Mouse (Mus musculus) B cell, adult 2 months (primary cell): ENCODE results near the gene 9130019O22Rik.
"Not testable (repeated sequence)": the region's sequence is repeated elsewhere in the genome, so short reads cannot be mapped to it uniquely, and the experiment has no call there.

Experiments used
- DNase-seq, 2 experiments: peaks; one replicate each; pipeline ENCODE4 v3.0.0; 2022

The 9130019O22Rik gene

DNA sequence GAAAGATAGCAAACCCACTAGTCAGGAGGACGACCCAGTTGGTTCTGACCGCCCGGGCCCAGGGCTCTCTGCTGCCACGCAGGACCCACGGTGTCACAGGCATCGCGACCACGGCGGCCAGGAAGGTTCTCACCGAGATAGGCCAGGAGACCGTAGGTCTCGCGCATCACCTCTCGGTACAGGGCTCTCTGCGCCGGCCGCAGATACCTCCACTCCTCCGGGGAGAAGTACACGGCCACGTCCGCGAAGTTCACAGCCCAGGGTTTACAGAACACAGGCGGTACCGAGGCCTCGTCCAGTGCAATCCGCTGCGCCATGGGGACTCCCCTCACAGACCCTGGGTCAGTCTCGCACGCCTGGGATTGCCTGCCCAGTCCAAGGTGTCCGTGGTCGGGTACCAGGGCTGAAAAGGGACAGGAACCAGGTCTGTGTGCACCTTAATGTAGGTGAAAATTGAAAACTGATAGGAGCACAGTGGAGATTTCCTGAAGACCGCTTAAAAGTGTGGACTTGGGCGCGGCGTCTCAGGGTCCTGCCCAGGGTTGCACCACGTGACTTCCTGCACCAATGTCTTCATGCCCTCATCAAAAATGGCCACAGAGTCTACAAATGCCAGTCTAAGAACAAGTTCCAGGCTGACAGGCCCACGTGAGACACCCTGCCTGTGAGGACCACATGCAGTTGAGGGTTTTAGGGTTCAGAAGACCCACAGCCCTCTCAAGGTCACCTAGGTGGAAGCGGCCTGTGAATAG lies at the start of gene 9130019O22Rik:
Gene 9130019O22Rik, minus strand, starts transcription at position 526 of the 752 bp plus-strand sequence.
- peak; percentile 85 to 86 for DNase-seq

DNA sequence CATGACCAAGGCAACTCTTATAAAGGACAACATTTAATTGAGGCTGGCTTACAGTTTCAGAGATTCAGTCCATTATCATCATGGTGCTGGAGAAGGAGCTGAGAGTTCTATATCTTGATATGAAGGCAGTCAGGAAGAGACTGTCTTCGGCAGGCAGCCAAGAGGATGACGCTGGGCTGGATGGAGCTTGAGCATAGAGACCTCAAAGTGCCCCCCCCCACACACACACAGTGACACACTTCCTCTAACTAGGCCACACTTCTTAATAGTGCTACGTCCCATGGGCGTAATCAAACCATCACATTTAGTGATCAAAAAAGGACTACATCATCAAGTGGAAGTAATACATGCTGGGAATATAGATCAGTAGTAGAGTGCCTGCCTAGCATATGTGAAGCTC lies 48.2 kb upstream of the 9130019O22Rik start:
- no peak for DNase-seq

DNA sequence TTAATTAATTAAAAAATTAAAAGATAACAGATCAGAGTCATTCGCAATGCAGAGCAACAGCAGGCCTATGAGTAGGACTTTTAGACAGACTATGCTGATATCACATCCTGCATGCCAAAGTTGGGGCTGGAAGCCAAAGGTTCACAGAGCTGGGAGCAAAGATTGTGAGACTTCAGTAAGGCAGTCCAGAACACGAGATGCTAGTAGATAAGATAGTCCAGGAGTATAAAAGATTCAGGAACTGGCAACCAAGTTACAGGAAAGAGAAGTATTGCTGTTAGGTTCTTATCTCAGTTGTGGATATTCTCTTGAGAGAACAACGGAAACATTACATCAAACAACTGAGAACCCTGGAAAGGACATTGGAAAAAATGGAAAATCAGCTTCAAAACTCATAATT lies 39.4 kb upstream of the 9130019O22Rik start:
- DNase-seq: no peak

DNA sequence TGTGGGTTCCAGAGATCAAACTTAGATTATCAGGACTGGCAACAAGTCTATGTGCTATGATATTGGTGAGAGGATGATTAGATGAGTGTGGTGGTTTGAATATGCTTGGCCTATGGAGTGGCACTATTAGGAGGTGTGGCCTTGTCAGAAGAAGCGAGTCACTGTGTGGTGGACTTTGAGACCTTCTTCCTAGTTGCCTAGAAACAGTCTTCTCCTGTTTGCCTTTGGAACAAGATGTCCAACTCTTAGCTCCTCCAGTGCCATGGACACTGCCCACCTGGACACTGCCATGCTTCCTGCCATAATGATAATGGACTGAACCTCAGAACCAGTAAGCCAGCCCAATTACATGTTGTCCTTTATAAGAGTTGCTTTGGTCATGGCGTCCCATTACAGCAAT lies 38.9 kb upstream of the 9130019O22Rik start:
- DNase-seq: no peak

DNA sequence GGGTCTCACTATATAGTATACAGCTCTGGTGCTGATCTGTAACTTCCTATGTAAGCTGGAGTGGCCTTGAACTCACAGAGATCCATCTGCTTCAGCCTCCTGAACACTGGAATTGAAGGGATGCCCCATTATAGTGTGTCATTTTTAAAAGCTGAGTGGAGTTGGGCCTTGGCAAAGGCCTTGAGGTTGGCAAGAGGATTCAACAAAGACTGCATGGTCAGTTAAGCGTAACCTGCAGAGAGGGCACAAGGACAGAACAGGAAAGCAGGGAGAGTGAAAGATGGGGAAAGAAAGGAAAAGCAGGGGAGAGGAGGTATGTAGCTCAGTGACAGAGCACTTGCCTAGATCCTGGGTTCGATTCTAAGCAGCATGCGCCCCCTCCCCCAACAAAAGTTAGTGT lies 38.3 kb upstream of the 9130019O22Rik start:
- no peak for DNase-seq

DNA sequence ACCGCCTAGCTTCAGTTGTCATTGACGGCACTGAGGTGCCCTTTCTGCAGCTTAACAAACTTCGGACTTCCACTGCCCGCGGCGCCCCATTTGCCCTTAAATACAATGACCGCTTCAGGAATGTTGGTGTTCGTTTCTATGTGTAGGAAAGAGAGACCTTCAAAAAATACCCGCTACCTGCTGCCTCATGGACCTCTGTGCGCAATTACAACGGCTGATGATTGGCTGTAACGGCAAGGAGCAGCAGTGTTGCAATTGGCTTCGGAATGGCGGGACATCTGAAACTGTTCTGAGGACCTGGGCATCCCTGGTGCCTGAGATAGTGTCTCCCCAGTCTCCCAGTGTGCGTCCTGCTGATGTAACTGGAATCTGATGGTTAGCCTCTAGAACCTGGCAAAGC lies 35.3 kb upstream of the 9130019O22Rik start:
- no peak for DNase-seq

DNA sequence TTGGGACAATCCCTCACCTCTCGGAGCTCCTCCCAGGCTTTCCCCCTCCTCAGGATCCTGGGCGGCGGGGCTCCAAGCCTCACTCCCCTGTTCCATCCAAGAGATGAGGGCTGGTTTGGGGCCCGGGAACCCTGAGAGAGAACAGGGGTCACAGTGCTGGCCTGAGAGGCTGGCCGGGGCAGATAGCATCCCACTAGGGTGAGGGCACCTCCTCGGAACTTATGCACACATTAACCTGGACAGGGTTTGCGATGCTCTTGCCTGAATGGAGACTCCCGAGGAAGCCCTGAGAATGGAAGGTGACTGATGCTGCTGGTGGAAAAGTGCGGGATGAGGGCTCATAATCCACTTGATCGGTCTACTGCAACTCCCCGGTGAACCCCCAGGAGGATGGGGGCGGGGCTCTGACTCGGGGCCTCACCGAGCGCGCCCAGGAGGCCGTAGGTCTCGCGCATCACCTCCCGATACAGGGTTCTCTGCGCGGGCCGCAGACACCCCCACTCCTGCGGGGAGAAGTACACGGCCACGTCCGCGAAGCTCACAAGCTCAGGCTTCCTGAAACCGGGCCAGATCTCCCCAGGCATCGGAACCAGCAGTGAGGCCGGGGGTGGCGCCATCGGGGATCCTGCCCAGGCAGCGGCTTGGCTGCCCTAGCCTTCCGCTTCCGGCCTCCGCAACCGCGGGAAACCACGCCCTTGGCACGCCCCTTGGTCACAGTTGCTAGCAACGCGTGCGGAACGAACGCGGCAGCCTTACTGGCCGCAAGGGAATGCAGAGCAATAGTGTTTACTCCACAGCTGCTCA lies 34.6 kb upstream of the 9130019O22Rik start, which contains the start of gene Zfp688:
Gene Zfp688, minus strand, starts transcription at position 681 of the 804 bp plus-strand sequence.
- DNase-seq: peak; percentile 99

DNA sequence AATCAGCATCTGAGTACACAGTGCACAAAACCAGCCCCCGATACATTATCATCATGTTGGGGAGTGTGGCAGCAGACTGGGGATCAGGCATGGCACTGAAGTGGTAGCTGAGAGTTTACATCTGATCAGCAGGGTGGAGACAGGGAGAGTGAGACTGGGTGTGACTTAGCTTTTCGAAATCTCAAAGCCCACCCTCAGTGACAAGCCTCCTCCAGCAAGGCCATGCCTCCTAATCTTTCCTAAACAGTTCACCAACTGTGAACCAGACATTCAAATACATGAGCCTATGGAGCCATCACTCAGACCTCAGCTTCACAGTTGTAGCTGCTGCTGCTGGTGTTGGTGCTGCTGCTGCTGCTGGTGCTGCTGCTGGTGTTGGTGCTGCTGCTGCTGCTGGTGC lies 24.5 kb upstream of the 9130019O22Rik start:
- no peak for DNase-seq

DNA sequence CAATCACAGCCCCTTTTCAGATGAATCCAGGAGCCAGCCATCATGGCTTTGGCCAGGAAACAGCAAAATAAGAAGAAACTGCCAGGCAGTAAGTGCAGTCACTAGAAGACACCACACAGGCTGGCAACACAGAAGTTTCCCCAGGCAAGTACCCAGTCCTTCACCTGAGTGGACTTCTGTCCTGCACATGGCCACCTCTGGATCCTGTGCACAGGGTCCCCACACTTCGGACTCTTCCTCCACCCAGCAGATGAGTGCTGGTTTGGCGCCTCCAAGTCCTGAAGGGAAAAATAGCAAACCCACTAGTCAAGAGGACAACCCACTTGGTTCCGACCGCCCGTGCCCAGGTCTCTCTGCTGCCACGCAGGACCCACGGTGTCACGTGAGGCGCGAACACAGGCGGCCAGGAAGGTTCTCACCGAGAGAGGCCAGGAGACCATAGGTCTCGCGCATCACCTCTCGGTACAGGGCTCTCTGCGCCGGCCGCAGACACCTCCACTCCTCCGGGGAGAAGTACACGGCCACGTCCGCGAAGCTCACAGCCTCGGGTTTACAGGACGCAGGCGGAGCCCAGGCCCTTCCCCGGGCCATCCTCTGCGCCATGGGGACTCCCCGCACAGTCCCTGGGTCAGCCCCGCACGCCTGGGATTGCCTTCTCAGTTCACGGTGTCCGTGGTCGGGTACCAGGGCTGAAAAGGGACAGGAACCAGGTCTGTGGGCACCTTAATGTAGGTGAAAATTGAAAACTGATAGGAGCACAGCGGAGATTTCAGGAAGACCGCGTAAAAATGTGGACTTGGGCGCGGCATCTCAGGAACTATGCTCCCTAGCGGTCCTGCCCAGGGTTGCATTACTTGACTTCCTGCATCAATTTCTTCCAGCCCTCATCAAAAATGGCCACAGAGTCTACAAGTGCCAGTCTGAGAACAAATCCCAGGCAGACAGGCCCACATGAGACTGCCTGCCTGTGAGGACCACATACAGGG lies 19.3 kb upstream of the 9130019O22Rik start, which contains the start of gene Zfp764:
Gene Zfp764, minus strand, starts transcription at position 821 of the 986 bp plus-strand sequence.
- DNase-seq: peak; percentile 84 to 86

DNA sequence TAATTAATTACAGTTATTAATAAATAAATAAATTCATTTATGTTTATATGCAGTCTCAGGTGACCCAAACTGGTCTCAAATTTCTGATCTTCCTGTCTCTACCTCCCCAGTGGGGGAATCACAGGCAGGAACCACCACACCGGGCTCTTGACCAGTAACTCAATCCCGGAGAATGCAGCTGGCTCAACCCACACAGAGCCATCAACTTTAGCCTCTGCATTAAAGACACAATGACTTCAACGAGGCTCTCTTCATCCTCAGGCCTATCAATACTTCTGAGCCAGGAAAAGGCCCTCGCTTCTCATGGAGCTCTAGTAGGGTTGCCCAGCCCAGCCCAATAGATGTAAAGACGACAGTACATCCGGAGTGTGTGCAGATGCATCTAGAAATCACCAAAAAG lies 17.1 kb upstream of the 9130019O22Rik start:
- DNase-seq: not testable (repeated sequence)

DNA sequence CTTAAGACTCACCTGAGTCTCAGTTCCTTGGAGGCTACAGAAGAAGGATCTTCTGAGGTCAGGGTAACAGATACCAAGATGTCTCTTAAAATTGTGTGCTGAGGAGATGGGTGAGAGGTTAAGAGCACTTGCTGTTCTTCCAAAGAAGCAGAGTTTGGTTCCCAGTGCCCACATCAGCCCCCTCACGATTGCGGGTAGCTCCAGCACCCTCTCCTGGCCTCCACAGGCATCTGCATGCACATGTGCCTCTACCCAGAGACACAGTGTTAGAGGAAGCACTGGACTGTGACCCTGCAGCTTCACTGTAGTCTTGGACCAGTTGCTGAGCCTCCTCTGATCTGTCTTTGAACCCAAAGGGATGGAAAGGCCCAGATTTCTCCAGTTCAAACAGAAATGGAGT lies 16.0 kb upstream of the 9130019O22Rik start:
- DNase-seq: no peak

DNA sequence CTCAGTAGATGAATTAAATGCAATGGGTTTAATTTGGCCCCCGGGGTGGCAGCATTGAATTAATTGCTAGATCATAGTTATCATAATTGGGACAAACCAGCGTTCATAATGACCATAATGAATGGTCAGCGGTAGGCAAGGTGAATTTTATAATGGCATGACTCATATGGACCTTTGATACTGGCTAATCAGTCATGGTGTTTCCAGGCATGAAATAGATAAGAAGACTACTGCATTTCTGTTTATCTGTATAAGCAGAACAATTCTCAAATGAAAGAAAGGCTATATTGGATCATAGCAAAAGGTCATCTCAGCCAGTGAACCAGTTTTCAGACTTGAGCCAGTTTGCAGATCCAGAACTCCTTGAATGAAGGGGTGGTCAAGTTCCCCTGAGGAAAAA lies 13.4 kb upstream of the 9130019O22Rik start:
- DNase-seq: no peak

DNA sequence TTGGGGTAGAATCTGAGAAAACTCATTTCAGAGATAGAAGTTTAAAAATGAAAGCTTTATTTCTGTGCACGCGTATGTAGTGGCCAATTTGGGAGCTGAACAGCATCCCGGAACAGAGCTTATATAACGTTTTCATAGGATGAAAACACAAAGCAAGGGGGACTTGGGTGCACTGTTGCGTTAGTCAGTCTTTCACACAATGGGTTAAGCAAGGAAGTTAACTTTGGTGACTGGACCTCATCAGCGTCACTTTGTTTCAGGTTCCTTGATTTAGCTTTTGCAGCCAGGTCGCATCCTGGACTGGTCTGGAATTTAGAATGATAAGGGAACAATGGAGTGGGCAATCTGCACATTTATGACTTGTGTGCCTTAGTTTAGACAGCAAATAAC lies 7.0 kb upstream of the 9130019O22Rik start:
- DNase-seq: peak in 1 of 2 experiments; percentile 7

DNA sequence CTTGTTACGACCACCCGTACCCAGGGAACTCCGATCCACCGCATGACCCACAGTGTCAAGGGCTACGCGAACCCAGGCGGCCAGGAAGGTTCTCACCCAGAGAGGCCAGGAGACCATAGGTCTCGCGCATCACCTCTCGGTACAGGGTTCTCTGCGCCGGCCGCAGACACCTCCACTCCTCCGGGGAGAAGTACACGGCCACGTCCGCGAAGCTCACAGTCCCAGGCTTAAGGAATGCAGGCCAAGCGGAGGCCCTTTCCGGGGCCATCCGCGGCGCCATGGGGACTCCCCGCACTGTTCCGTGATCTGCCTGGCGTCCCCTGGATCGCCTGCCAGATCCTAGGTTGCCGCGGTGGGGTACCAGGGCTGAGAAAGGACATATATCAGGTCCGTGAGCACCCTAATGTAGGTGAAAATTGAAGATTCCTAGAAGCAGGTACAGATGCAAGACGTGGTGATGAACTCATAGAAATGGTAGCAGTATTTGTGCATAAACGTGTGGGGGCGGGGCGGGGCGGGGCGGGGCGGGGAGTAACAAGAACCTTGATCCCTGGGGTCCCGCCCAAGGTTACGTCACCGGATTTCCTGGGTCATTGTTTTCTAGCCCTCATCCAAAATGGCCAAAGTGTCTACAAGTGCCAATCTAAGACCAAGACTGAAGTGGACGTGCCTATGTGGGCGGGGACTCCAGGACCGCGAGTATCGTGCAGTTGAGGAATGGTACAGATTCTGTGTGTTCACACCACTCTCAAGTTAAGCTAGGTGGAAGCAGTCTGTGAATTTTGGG lies 6.4 kb upstream of the 9130019O22Rik start, which contains the start of gene E430018J23Rik:
Gene E430018J23Rik, minus strand, starts transcription at position 473 of the 787 bp plus-strand sequence.
- peak; percentile 96 to 98 for DNase-seq

DNA sequence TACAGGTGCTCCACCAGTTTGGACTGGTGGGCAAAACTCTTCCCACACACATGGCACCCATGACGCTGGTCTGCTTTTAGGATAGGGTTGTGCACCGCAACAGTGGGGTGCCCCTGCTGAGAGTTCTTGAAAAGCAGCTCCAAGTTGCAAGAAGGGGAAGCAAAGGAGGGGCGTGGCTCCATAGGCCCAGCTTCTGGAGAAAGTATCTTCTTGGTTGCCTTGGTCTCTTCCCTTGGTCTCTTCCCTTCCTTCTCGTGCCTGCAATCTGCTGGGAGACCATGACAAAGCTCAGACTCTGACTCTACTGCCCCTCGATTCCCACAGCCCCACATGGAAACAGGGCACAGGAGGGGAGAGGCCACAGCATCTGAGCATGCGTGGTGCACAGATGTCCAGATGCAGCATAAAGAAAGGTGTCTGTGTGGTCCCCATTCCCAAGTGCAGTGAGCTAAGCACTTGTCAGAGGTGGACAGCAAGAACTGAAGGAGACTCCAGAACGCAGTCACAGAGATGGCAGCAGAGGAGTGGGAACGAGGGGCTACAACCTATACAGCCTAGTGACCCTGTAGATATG lies 5.4 kb upstream of the 9130019O22Rik start:
- DNase-seq: no peak

DNA sequence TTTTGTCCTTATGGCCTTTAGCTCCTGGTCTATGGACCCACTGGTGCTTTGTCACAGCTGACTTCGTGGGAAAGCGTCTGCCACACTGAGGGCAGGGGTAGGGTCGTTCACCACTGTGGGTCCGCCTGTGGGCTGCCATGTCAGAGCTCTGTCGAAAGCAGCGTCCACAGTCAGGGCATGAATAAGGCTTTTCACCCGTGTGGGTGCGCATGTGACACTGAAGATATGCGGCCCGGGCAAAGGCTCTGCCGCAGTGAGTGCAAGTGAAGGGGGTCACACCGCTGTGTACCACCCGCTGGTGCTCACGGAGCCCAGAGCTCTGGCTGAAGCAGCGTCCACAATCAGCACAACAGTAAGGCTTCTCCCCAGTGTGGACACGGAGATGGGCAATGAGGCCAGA lies 4.6 kb upstream of the 9130019O22Rik start:
- DNase-seq: no peak

DNA sequence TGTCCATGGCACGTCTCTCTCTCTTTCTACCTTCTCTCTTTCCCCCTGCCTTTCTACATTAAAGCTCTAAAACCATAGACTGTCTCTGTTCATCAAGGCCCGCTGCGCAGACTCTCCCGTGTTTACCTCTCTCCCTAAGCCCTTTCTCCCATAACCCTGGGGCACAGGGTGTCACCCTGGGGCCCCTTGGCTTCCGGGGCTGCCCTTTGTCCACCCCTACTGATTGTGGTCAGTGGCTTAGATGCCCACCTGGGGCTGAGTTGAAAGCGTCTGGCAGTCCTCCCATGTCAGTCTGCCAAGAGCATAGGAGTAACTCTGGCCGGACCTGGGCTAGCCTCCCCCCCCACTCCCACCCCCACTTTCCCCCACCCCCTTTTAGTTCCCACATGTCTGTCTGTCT lies 3.3 kb upstream of the 9130019O22Rik start:
- DNase-seq: no peak

DNA sequence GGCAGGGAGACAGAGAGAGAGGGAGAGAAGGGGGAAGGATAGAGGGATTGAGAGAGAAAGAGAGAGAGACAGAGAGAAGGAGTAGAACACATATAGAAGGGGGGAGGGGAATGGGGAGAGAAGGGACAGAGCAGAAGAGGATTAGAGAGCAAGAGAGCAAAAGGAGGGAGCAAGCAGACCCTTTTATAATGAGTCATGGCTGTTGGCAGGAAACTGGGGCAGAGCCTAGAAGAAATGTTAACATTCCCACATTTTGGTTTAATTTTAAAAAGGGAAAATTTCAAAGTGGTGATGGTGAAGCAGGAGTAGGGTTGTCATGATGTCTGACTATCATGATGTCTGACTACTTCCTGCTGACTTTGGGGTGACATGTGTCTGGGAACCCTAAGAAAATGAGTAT lies 1.2 kb upstream of the 9130019O22Rik start:
- DNase-seq: not testable (repeated sequence)

DNA sequence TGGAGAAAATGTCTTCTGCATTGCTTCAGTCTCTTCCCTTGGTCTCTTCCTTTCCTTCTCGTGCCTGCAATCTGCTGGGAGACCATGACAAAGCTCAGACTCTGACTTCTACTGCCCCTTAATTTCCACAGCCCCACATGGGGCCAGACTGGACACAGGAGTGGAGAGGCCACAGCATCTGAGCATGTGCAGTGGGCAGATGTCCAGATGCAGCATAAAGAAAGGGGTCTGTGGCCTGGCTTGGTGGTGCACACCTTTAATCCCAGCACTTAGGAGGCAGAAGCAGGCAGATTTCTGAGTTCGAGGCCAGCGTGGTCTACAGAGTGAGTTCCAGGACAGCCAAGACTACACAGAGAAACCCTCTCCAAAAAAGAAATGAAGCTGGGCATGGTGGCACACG lies 1.4 kb downstream of the 9130019O22Rik start:
- DNase-seq: not testable (repeated sequence)

DNA sequence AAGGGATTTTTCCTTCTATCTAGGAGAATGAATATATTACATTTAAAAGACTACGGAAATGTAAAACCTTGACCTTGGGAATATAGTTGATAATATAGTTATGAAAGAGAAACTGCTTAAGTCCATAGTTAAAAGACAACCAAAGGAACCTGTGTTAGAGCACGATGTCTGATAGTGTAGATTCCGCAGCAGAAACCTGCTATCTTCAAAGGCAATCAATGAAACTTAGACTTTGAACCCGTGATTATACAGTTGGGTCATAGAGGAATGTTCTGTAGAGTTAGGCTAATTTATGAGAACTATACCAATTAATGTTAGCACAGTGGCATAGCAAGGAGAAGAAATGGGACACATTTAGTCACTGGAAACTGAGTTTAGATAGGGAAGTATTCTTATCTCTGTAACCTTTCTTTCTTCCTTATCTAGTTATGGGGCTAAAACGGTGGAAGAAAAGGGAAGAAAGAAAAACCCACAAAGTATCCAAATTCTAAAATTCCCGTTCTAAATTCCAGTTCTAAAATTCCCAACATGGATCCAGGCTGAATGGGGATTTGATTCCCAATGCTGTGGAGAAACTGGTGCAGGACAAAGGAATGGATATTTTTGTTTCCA lies 8.6 kb downstream of the 9130019O22Rik start:
- no peak for DNase-seq
